Mouse (Mus musculus): Measurements from ENCODE around the gene Anks6. TPM values are rescaled to one million over a fixed set of nuclear protein-coding genes. Genes with fewer than 3 reads are reported as not detected.
A peak's percentile ranks its signal among the peaks of the same experiment; 100 is the strongest.

Gene Anks6
- polyA plus RNA-seq, 1 experiment: 17.2 TPM

GRCm38 (mm10) chr4:46986054-46986453 lies 71.2 kb downstream of the Anks6 start:
- Histone ChIP-seq H3K27ac (ENCODE audit: insufficient read depth, low read length) (no peak overlapping the region), H3K4me1 (ENCODE audit: control insufficient read depth, insufficient read depth, low read length) (peaks cover 64% of the 10 kb centered on the region), H3K4me3 (replicated peaks; ENCODE audit: insufficient read depth, low read depth, low read length) (no peak overlapping the region), H3K27me3 (ENCODE audit: control insufficient read depth, insufficient read depth, low read length) (no peaks in the 10 kb centered on the region)
- peak; percentile 64 to 81 for DNase-seq
- TF ChIP-seq CTCF (IDR thresholded peaks at IDR 0.05; ENCODE audit: borderline replicate concordance, insufficient read depth, low read depth, low read length) (no peak), POLR2A (IDR thresholded peaks at IDR 0.05; ENCODE audit: borderline replicate concordance, insufficient read depth, low read length) (no peak)

- H3K27ac ChIP-seq (ENCODE audit: insufficient read depth, low read length): peak overlapping the region; percentile 20
- H3K27me3 ChIP-seq (ENCODE audit: control insufficient read depth, insufficient read depth, low read length): no peaks in the 10 kb centered on the region
- 16% methylated on average over 5 of the region's 5 CpGs for WGBS
- TF ChIP-seq CTCF (IDR thresholded peaks at IDR 0.05; ENCODE audit: borderline replicate concordance, insufficient read depth, low read depth, low read length) (no peak), POLR2A (IDR thresholded peaks at IDR 0.05; ENCODE audit: borderline replicate concordance, insufficient read depth, low read length) (no peak)
- peaks cover 78% of the 10 kb centered on the region for H3K4me1 ChIP-seq (ENCODE audit: control insufficient read depth, insufficient read depth, low read length)
- peak; percentile 53 for DNase-seq
- H3K4me3 ChIP-seq (replicated peaks; ENCODE audit: insufficient read depth, low read depth, low read length): no peak overlapping the region
Observed at GRCm38 (mm10) chr4:46982912-46983311, 74.3 kb downstream of the Anks6 start.

- 33% methylated on average over 4 of the region's 4 CpGs for WGBS
- Histone ChIP-seq H3K4me1 (ENCODE audit: control insufficient read depth, insufficient read depth, low read length) (peaks cover 86% of the 10 kb centered on the region), H3K4me3 (replicated peaks; ENCODE audit: insufficient read depth, low read depth, low read length) (no peak overlapping the region), H3K27ac (ENCODE audit: insufficient read depth, low read length) (no peak overlapping the region), H3K27me3 (ENCODE audit: control insufficient read depth, insufficient read depth, low read length) (no peaks in the 10 kb centered on the region)
- TF ChIP-seq POLR2A (IDR thresholded peaks at IDR 0.05; ENCODE audit: borderline replicate concordance, insufficient read depth, low read length) (no peak), CTCF (IDR thresholded peaks at IDR 0.05; ENCODE audit: borderline replicate concordance, insufficient read depth, low read depth, low read length) (no peak)
- peak in 1 of 2 experiments; percentile 56 for DNase-seq
Observed at GRCm38 (mm10) chr4:46982094-46982493, 75.1 kb downstream of the Anks6 start.

- DNase-seq: no peak
- H3K27me3 ChIP-seq (ENCODE audit: control insufficient read depth, insufficient read depth, low read length): no peaks in the 10 kb centered on the region
- H3K27ac ChIP-seq (ENCODE audit: insufficient read depth, low read length): no peak overlapping the region
- H3K4me1 ChIP-seq (ENCODE audit: control insufficient read depth, insufficient read depth, low read length): peaks cover 82% of the 10 kb centered on the region
- TF ChIP-seq POLR2A (IDR thresholded peaks at IDR 0.05; ENCODE audit: borderline replicate concordance, insufficient read depth, low read length): no peak
- TF ChIP-seq CTCF (IDR thresholded peaks at IDR 0.05; ENCODE audit: borderline replicate concordance, insufficient read depth, low read depth, low read length): no peak
- H3K4me3 ChIP-seq (replicated peaks; ENCODE audit: insufficient read depth, low read depth, low read length): no peak overlapping the region
- WGBS: 91% methylated on average over 6 of the region's 6 CpGs
Observed at GRCm38 (mm10) chr4:46978371-46978770, 78.9 kb downstream of the Anks6 start.

GRCm38 (mm10) chr4:46977161-46977560 lies 80.1 kb downstream of the Anks6 start:
- Histone ChIP-seq H3K27ac (ENCODE audit: insufficient read depth, low read length) (peak overlapping the region; percentile 93), H3K4me3 (replicated peaks; ENCODE audit: insufficient read depth, low read depth, low read length) (no peak overlapping the region), H3K27me3 (ENCODE audit: control insufficient read depth, insufficient read depth, low read length) (no peaks in the 10 kb centered on the region), H3K4me1 (ENCODE audit: control insufficient read depth, insufficient read depth, low read length) (peaks cover 75% of the 10 kb centered on the region)
- DNase-seq: peak in 1 of 2 experiments; percentile 55
- TF ChIP-seq POLR2A (IDR thresholded peaks at IDR 0.05; ENCODE audit: borderline replicate concordance, insufficient read depth, low read length) (no peak), CTCF (IDR thresholded peaks at IDR 0.05; ENCODE audit: borderline replicate concordance, insufficient read depth, low read depth, low read length) (no peak)
- 31% methylated on average over 7 of the region's 7 CpGs for WGBS

GRCm38 (mm10) chr4:46976671-46977071 lies 80.6 kb downstream of the Anks6 start:
- H3K27ac ChIP-seq (ENCODE audit: insufficient read depth, low read length): peak overlapping the region; percentile 93
- whole genome bisulfite sequencing: 11% methylated on average over 11 of the region's 11 CpGs

GRCm38 (mm10) chr4:46973322-46973721 lies 83.9 kb downstream of the Anks6 start:
- Histone ChIP-seq H3K27ac (ENCODE audit: insufficient read depth, low read length) (no peak overlapping the region), H3K4me1 (ENCODE audit: control insufficient read depth, insufficient read depth, low read length) (peaks cover 43% of the 10 kb centered on the region), H3K27me3 (ENCODE audit: control insufficient read depth, insufficient read depth, low read length) (no peaks in the 10 kb centered on the region), H3K4me3 (replicated peaks; ENCODE audit: insufficient read depth, low read depth, low read length) (no peak overlapping the region)
- no peak for TF ChIP-seq CTCF (IDR thresholded peaks at IDR 0.05; ENCODE audit: borderline replicate concordance, insufficient read depth, low read depth, low read length)
- no peak for TF ChIP-seq POLR2A (IDR thresholded peaks at IDR 0.05; ENCODE audit: borderline replicate concordance, insufficient read depth, low read length)
- WGBS: 82% methylated on average over 10 of the region's 10 CpGs
- no peak for DNase-seq

More at GRCm38 (mm10) chr4:46976671-46977071, 80.6 kb downstream of the Anks6 start:
- Histone ChIP-seq H3K27me3 (ENCODE audit: control insufficient read depth, insufficient read depth, low read length) (no peaks in the 10 kb centered on the region), H3K4me3 (replicated peaks; ENCODE audit: insufficient read depth, low read depth, low read length) (peak overlapping the region; percentile 28), H3K4me1 (ENCODE audit: control insufficient read depth, insufficient read depth, low read length) (peaks cover 72% of the 10 kb centered on the region)
- DNase-seq: peak; percentile 87 to 88
- peak; percentile 18; the same call in 1 of the 2 replicates for TF ChIP-seq POLR2A (IDR thresholded peaks at IDR 0.05; ENCODE audit: borderline replicate concordance, insufficient read depth, low read length)
- no peak for TF ChIP-seq CTCF (IDR thresholded peaks at IDR 0.05; ENCODE audit: borderline replicate concordance, insufficient read depth, low read depth, low read length)

GRCm38 (mm10) chr4:46967981-46968380 lies 89.2 kb downstream of the Anks6 start:
- DNase-seq: no peak
- TF ChIP-seq CTCF (IDR thresholded peaks at IDR 0.05; ENCODE audit: borderline replicate concordance, insufficient read depth, low read depth, low read length) (no peak), POLR2A (IDR thresholded peaks at IDR 0.05; ENCODE audit: borderline replicate concordance, insufficient read depth, low read length) (no peak)
- H3K4me3 ChIP-seq (replicated peaks; ENCODE audit: insufficient read depth, low read depth, low read length): no peak overlapping the region
- peaks cover 32% of the 10 kb centered on the region for H3K4me1 ChIP-seq (ENCODE audit: control insufficient read depth, insufficient read depth, low read length)
- 81% methylated on average over 10 of the region's 10 CpGs for WGBS
- no peaks in the 10 kb centered on the region for H3K27me3 ChIP-seq (ENCODE audit: control insufficient read depth, insufficient read depth, low read length)
- no peak overlapping the region for H3K27ac ChIP-seq (ENCODE audit: insufficient read depth, low read length)
